Mouse (Mus musculus) hindbrain, postnatal 0 days (tissue): ENCODE data around the gene Ptprm. TPM values are rescaled to one million over a fixed set of nuclear protein-coding genes. Genes with fewer than 3 reads are reported as not detected.

Experiments used
- ATAC-seq: fragments of 200-750 bp; cut with Nextera tagmentation; 2 replicates; pipeline ENCODE4 v1.8.0; 2017; ENCODE audit warnings: mild to moderate bottlenecking, moderate TSS enrichment, moderate library complexity
- DNase-seq: peaks from one replicate; pipeline ENCODE4 v3.0.0-alpha.2; 2015; ENCODE audit warnings: low spot score
- H3K27ac ChIP-seq: fragments of 300-500 bp; sonication (generic); 2 replicates; pipeline ENCODE4 v1.5.1; 2014; ENCODE audit warnings: mild to moderate bottlenecking
- H3K27me3 ChIP-seq: fragments of 300-500 bp; sonication (generic); 2 replicates; pipeline ENCODE4 v1.6.1; 2014; ENCODE audit warnings: low read length, mixed read lengths; ENCODE audit not compliant: insufficient read depth
- H3K36me3 ChIP-seq: fragments of 300-500 bp; sonication (generic); 2 replicates; pipeline ENCODE4 v1.6.1; 2014; ENCODE audit warnings: low read length, mixed read lengths; ENCODE audit not compliant: insufficient read depth
- H3K4me1 ChIP-seq: fragments of 300-500 bp; sonication (generic); 2 replicates; pipeline ENCODE4 v1.6.1; 2014; ENCODE audit warnings: antibody characterized with exemption, low read length, mixed read lengths; ENCODE audit not compliant: insufficient read depth
- H3K4me2 ChIP-seq: fragments of 300-500 bp; sonication (generic); 2 replicates; pipeline ENCODE4 v1.6.1; 2014; ENCODE audit warnings: low read depth, mild to moderate bottlenecking, low read length, moderate library complexity, mixed read lengths
- H3K4me3 ChIP-seq: fragments of 300-500 bp; sonication (generic); 2 replicates; pipeline ENCODE4 v1.5.1; 2014; ENCODE audit warnings: low read length
- H3K9ac ChIP-seq: fragments of 300-500 bp; sonication (generic); replicated peaks from 2 replicates; pipeline ENCODE4 v1.6.1; 2014; ENCODE audit warnings: mild to moderate bottlenecking, low read length, moderate library complexity, mixed read lengths
- H3K9me3 ChIP-seq: fragments of 300-500 bp; sonication (generic); 2 replicates; pipeline ENCODE4 v1.6.1; 2016; ENCODE audit warnings: low read length, mixed read lengths
- CTCF ChIP-seq: IDR thresholded peaks from 2 replicates; pipeline ENCODE4 v1.5.1; 2016; ENCODE audit warnings: antibody characterized with exemption, control low read depth, low read depth
- WGBS: fragments of 180-500 bp; shearing (Covaris S2); extraction: QIAGEN DNeasy Blood & Tissue Kit; methylation state at CpG from one replicate; pipeline ENCODE4 v1.1.7; 2014; 5-methylcytosine and 5-hydroxymethylcytosine counted together
- polyA plus RNA-seq: library from polyadenylated mRNA; unstranded; fragments of >200 nt; fragmentation: Nextera tagmentation; extraction: Ambion mirVana; gene quantifications from 2 replicates; pipeline ENCODE4 v1.2.1, GENCODE M21; 2015
- total RNA-seq: library from RNA; depleted of rRNA; stranded (reverse); fragments of >200 nt; gene quantifications from 2 replicates; pipeline ENCODE4 v1.2.3, GENCODE M21; 2014

Ptprm gene
- total and polyA plus RNA-seq, 2 experiments from 2014 or later: 19.3 to 52.4 TPM

DNA sequence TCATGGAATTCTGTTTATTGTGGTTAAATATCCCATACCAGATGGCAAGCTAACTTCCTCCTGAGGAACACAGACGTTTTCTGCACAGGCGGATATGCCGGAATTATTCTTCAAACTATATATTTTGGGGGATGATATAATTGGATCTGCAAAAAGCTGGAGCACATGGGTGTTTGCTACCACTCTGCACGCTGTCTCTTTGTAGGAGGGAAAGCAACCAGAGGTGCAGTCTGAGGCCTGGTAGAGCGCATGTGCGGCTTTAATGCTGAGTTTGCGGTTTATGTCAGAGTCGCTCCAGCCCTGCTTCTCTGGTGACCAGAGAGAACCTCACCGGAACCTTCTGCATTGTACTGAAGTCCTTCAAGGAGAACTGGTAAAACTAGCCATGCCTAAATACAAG lies 410.7 kb downstream of the Ptprm start:
- WGBS: 92% methylated on average over 9 of the region's 9 CpGs
- H3K4me2 ChIP-seq: no peak overlapping the region
- H3K27ac ChIP-seq: no peak overlapping the region
- no peaks in the 10 kb centered on the region for H3K9me3 ChIP-seq
- H3K36me3 ChIP-seq: no peaks in the 10 kb centered on the region
- ATAC-seq (no peak), DNase-seq (no peak)
- no peaks in the 10 kb centered on the region for H3K4me1 ChIP-seq
- H3K9ac ChIP-seq: no peak overlapping the region
- TF ChIP-seq CTCF: no peak
- no peaks in the 10 kb centered on the region for H3K27me3 ChIP-seq
- H3K4me3 ChIP-seq: no peak overlapping the region

- 85% methylated on average over 5 of the region's 5 CpGs for WGBS
- H3K27me3 ChIP-seq: no peaks in the 10 kb centered on the region
- ATAC-seq (no peak), DNase-seq (no peak)
- no peak overlapping the region for H3K4me3 ChIP-seq
- H3K9ac ChIP-seq: no peak overlapping the region
- H3K4me1 ChIP-seq: no peaks in the 10 kb centered on the region
- H3K27ac ChIP-seq: no peak overlapping the region
- TF ChIP-seq CTCF: no peak
- no peaks in the 10 kb centered on the region for H3K36me3 ChIP-seq
- 0 out of 2 replicates have a peak, but pooled peaks cover 8% of the 10 kb centered on the region for H3K9me3 ChIP-seq
- H3K4me2 ChIP-seq: no peak overlapping the region
Measured at GRCm38 (mm10) chr17:66925611-66926010, 428.6 kb downstream of the Ptprm start.

- no peak for DNase-seq
Measured at GRCm38 (mm10) chr17:66914696-66915095, 439.6 kb downstream of the Ptprm start.

DNA sequence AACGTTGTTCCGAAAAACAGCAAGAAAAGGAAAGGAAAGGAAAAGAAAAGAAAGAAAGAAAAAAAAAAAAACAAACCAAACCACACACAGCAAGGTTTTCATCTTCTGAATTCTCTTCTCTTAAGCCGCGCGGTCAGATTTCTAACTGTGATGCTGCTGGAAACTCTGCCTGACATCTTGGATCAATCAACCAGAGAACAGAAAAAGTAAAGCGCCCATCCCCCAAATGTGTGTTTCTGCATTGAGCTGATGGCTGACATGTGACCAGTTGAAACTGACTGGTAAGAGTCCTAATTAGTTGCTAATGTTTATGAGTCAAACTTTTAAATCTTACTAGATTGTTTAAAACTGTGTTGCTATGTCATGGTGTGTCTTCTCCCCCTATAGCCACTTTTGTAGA lies 441.7 kb downstream of the Ptprm start:
- Histone ChIP-seq H3K9me3 (no peaks in the 10 kb centered on the region), H3K4me3 (no peak overlapping the region), H3K9ac (no peak overlapping the region), H3K27me3 (no peaks in the 10 kb centered on the region), H3K4me1 (no peaks in the 10 kb centered on the region), H3K36me3 (no peaks in the 10 kb centered on the region), H3K4me2 (no peak overlapping the region), H3K27ac (no peak overlapping the region)
- WGBS: 86% methylated on average over 6 of the region's 6 CpGs
- TF ChIP-seq CTCF: no peak
- no peak for ATAC-seq
- DNase-seq: no peak

More at GRCm38 (mm10) chr17:66914696-66915095, 439.6 kb downstream of the Ptprm start:
- no peaks in the 10 kb centered on the region for H3K4me1 ChIP-seq
- H3K4me2 ChIP-seq: no peak overlapping the region
- H3K4me3 ChIP-seq: no peak overlapping the region
- no peaks in the 10 kb centered on the region for H3K9me3 ChIP-seq
- TF ChIP-seq CTCF: no peak
- H3K27ac ChIP-seq: no peak overlapping the region
- no peak overlapping the region for H3K9ac ChIP-seq
- WGBS: 38% methylated on average over 6 of the region's 6 CpGs
- H3K27me3 ChIP-seq: no peaks in the 10 kb centered on the region
- H3K36me3 ChIP-seq: no peaks in the 10 kb centered on the region
- ATAC-seq: no peak

DNA sequence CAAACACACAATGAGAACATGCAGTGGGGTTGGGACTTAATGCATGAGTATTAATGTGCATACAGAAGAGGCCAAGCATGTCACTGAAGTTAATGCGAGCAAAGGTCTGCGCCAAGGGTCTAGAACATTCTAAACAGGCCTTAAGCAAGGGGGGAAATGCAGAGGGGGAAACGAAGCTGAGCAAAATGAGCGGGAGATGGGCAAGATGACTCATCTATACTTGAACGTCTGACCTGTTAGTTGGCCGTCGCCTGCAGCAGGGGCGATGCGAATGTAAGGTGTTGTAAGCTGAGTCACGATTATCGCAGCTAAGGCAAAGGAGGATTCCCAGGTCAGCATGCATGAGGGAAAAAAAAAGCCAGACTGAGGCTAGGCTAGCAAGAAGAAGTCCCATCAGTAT lies 442.1 kb downstream of the Ptprm start:
- Histone ChIP-seq H3K27ac (no peak overlapping the region), H3K36me3 (no peaks in the 10 kb centered on the region), H3K4me3 (no peak overlapping the region), H3K9me3 (no peaks in the 10 kb centered on the region), H3K27me3 (no peaks in the 10 kb centered on the region), H3K4me2 (no peak overlapping the region), H3K9ac (no peak overlapping the region), H3K4me1 (no peaks in the 10 kb centered on the region)
- no peak for TF ChIP-seq CTCF
- 91% methylated on average over 11 of the region's 11 CpGs for WGBS
- DNase-seq: no peak
- ATAC-seq: no peak

GRCm38 (mm10) chr17:66909901-66910300 lies 444.4 kb downstream of the Ptprm start:
- Histone ChIP-seq H3K4me2 (no peak overlapping the region), H3K27me3 (no peaks in the 10 kb centered on the region), H3K36me3 (no peaks in the 10 kb centered on the region), H3K4me3 (no peak overlapping the region), H3K9me3 (no peaks in the 10 kb centered on the region), H3K9ac (no peak overlapping the region), H3K4me1 (no peaks in the 10 kb centered on the region), H3K27ac (no peak overlapping the region)
- WGBS: 51% methylated on average over 4 of the region's 4 CpGs
- peak; percentile 37 for DNase-seq
- no peak for TF ChIP-seq CTCF
- ATAC-seq: no peak

DNA sequence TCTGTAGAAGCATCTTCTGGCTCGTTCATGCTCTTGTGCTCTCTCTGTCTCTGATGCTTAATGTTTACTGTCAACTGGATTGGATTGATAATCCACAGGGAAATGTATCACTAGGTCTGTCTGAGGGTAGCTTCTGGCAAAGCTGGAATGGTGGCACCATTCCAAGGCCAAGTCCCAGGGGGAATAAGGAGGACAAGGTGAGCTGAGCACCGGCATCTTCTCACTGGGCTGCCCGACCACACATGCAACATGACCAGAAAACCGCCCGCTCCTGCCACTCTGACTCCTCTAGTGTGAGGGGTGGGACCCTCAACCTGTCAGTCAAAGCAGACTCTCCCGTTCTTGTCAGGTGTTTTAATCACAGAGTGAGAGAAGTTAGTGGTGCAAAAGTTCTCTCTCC lies 445.3 kb downstream of the Ptprm start:
- Histone ChIP-seq H3K36me3 (no peaks in the 10 kb centered on the region), H3K27ac (no peak overlapping the region), H3K4me3 (no peak overlapping the region), H3K27me3 (no peaks in the 10 kb centered on the region), H3K4me2 (no peak overlapping the region), H3K9ac (no peak overlapping the region), H3K9me3 (no peaks in the 10 kb centered on the region), H3K4me1 (no peaks in the 10 kb centered on the region)
- no peak for TF ChIP-seq CTCF
- ATAC-seq (no peak), DNase-seq (no peak)
- 80% methylated on average over 6 of the region's 6 CpGs for WGBS
